Mouse (Mus musculus) liver, embryonic 14.5 days (tissue): ENCODE data around the gene Fgfr2. TPM values are rescaled to one million over a fixed set of nuclear protein-coding genes. Genes with fewer than 3 reads are reported as not detected.

Experiments used
- ATAC-seq: fragments of 200-750 bp; cut with Nextera tagmentation; 2 replicates; pipeline ENCODE4 v1.8.0; 2017; ENCODE audit warnings: moderate number of reproducible peaks, mild to moderate bottlenecking, moderate library complexity; ENCODE audit not compliant: insufficient read depth
- DNase-seq, 3 experiments: peaks; one replicate each; pipeline ENCODE4 v3.0.0-alpha.2; 2012 to 2013; ENCODE audit warnings: low read depth in 3 of 3, low spot score in 3 of 3
- H3K27ac ChIP-seq: fragments of 300-500 bp; sonication (generic); 2 replicates; pipeline ENCODE4 v1.5.1; 2014; ENCODE audit warnings: moderate library complexity, mild to moderate bottlenecking, control low read depth, inconsistent platforms
- H3K27me3 ChIP-seq: fragments of 300-500 bp; sonication (generic); 2 replicates; pipeline ENCODE4 v1.6.1; 2014; ENCODE audit warnings: mild to moderate bottlenecking, low read length, moderate library complexity; ENCODE audit not compliant: control insufficient read depth, insufficient read depth
- H3K36me3 ChIP-seq: fragments of 300-500 bp; sonication (generic); replicated peaks from 2 replicates; pipeline ENCODE4 v1.6.1; 2014; ENCODE audit warnings: low read depth; ENCODE audit not compliant: control insufficient read depth, insufficient read depth
- H3K4me1 ChIP-seq, 2 experiments: fragments of 200-500 bp in 1 of 2; fragments of 300-500 bp in 1 of 2; sonication (generic) in 1 of 2; replicated peaks; 2 replicates each; pipeline ENCODE4 v1.6.1; 2012 to 2014; ENCODE audit warnings: antibody characterized with exemption in 1 of 2, inconsistent platforms in 1 of 2, low read length in 1 of 2; ENCODE audit not compliant: control insufficient read depth in 2 of 2, insufficient read depth in 2 of 2
- H3K4me2 ChIP-seq: fragments of 300-500 bp; sonication (generic); 2 replicates; pipeline ENCODE4 v1.6.1; 2014; ENCODE audit warnings: low read depth, mild to moderate bottlenecking, control low read depth, moderate library complexity
- H3K4me3 ChIP-seq, 2 experiments: fragments of 200-500 bp in 1 of 2; fragments of 300-500 bp in 1 of 2; sonication (generic) in 1 of 2; 2 replicates each; pipeline ENCODE4 v1.5.1; 2012 to 2014; ENCODE audit warnings: low read depth in 2 of 2, low read length in 2 of 2, mild to moderate bottlenecking in 2 of 2, control low read depth in 1 of 2, inconsistent platforms in 1 of 2, moderate library complexity in 1 of 2; ENCODE audit not compliant: insufficient read depth in 1 of 2
- H3K9ac ChIP-seq: fragments of 300-500 bp; sonication (generic); replicated peaks from 2 replicates; pipeline ENCODE4 v1.6.1; 2014; ENCODE audit warnings: mild to moderate bottlenecking, control low read depth, moderate library complexity
- H3K9me3 ChIP-seq: fragments of 300-500 bp; sonication (generic); 2 replicates; pipeline ENCODE4 v1.6.1; 2016; ENCODE audit warnings: low read length, mixed read lengths; ENCODE audit not compliant: control insufficient read depth
- CTCF ChIP-seq: IDR thresholded peaks from 2 replicates; pipeline ENCODE4 v1.5.1; 2016; ENCODE audit warnings: antibody characterized with exemption, low read depth, control low read depth
- EP300 ChIP-seq: IDR thresholded peaks from 2 replicates; pipeline ENCODE4 v1.6.1; 2016; ENCODE audit warnings: antibody characterized with exemption, low read depth
- WGBS: fragments of 180-500 bp; shearing (Covaris S2); extraction: QIAGEN DNeasy Blood & Tissue Kit; methylation state at CpG from one replicate; pipeline ENCODE4 v1.1.7; 2014; ENCODE audit not compliant: insufficient replicate concordance; 5-methylcytosine and 5-hydroxymethylcytosine counted together
- polyA plus RNA-seq, 2 experiments: library from polyadenylated mRNA; depleted of rRNA in 1 of 2; stranded (reverse) in 1 of 2; unstranded in 1 of 2; fragments of >200 nt; fragmentation: Nextera tagmentation in 1 of 2; extraction: Ambion mirVana in 1 of 2; gene quantifications; 2 replicates each; pipeline versions ENCODE4 v1.2.1 to v1.2.3; 2012 to 2014

Gene Fgfr2
- polyA plus RNA-seq, 2 experiments, result 7.9 to 8.8 TPM

DNA sequence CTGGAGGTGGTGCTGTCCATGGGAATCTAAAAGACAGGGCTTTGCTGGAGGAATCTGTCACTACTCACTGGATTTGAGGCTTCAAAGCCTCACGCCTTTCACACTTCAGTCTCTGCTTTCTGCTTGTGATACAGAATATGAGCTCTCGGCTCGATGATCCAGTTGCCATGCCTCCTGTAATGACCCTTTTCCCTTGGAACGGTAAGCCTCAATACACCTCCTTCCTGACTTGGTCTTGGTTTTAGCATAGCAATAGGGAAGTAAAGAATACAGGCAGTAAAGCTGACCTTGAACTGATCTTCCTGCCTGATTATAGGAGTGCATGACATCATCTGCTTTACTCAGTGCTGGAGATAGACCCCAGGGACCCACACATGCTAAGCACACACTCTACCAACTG is 1017.8 kb downstream of the Fgfr2 start:
- WGBS, result 55% methylated on average over 4 of the region's 4 CpGs
- Histone ChIP-seq H3K9me3 (no peaks in the 10 kb centered on the region), H3K4me3 (no peak overlapping the region), H3K4me1 (no peaks in the 10 kb centered on the region), H3K9ac (no peak overlapping the region), H3K27ac (no peak overlapping the region), H3K36me3 (no peaks in the 10 kb centered on the region), H3K4me2 (no peak overlapping the region), H3K27me3 (no peaks in the 10 kb centered on the region)
- DNase-seq, result no peak
- TF ChIP-seq CTCF (no peak), EP300 (no peak)
- no peak for ATAC-seq

DNA sequence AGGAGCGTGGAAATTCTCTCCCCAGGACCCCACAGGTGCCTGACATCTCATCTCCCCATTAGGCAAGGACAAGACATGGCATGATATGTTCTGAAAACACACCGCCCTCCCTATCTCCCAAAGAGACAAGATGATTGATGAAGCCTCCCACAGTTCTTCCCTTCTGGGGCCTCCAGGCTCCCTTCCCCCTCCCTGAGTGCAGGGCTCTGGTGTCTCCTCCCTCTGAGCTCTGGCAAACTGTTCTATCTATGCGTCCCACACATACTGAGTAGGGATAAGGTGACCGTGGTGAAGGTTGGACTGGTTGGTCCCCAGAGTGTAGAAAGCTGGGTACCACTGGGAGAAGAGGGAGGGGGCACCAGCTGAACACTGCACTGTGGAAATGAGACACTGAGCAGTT is 1024.7 kb downstream of the Fgfr2 start:
- WGBS, result 46% methylated on average over 4 of the region's 4 CpGs
- ATAC-seq, result no peak

DNA sequence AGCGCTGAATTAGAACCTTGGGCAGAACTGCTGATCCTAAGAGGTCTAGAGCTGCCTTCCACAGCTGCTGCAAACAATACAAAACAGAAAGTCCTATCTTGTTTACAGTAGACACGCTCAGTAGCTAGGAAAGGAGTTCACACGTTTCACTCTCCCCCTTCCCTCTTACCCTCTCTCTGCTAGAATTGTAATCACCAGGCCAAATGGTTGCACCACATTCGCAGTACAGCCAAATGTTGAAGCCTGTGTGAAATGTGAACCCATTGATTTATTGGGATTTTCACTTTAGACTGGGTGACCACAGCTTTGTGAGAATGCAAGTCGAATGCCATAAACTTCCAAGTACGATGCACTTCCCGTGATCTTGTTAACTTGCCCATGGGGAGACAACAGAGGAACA is 1028.5 kb downstream of the Fgfr2 start:
- H3K4me1 ChIP-seq, result no peaks in the 10 kb centered on the region
- ATAC-seq, result no peak
- 45% methylated on average over 7 of the region's 7 CpGs for WGBS

More for the DNA sequence above, 1024.7 kb downstream of the Fgfr2 start:
- Histone ChIP-seq H3K4me3 (no peak overlapping the region), H3K4me1 (no peaks in the 10 kb centered on the region), H3K36me3 (no peaks in the 10 kb centered on the region), H3K27ac (no peak overlapping the region), H3K27me3 (no peaks in the 10 kb centered on the region), H3K4me2 (no peak overlapping the region), H3K9ac (no peak overlapping the region), H3K9me3 (no peaks in the 10 kb centered on the region)
- DNase-seq, result no peak
- TF ChIP-seq EP300 (no peak), CTCF (no peak)

GRCm38 (mm10) chr7:132091551-132091950 is 1031.6 kb downstream of the Fgfr2 start:
- no peak overlapping the region for H3K4me2 ChIP-seq
- H3K27ac ChIP-seq, result no peak overlapping the region
- no peaks in the 10 kb centered on the region; the same call in 1 of the 2 replicates for H3K27me3 ChIP-seq
- DNase-seq, result no peak
- no peaks in the 10 kb centered on the region for H3K36me3 ChIP-seq
- no peaks in the 10 kb centered on the region for H3K4me1 ChIP-seq
- H3K4me3 ChIP-seq, result no peak overlapping the region
- 70% methylated on average over 7 of the region's 7 CpGs for WGBS
- H3K9ac ChIP-seq, result no peak overlapping the region
- ATAC-seq, result no peak
- H3K9me3 ChIP-seq, result no peaks in the 10 kb centered on the region
- TF ChIP-seq CTCF, result no peak

More for the DNA sequence above, 1028.5 kb downstream of the Fgfr2 start:
- no peak for DNase-seq
- Histone ChIP-seq H3K27me3 (no peaks in the 10 kb centered on the region), H3K9ac (no peak overlapping the region), H3K4me2 (no peak overlapping the region), H3K4me3 (no peak overlapping the region), H3K27ac (no peak overlapping the region), H3K9me3 (no peaks in the 10 kb centered on the region), H3K36me3 (no peaks in the 10 kb centered on the region)
- TF ChIP-seq EP300 (no peak), CTCF (no peak)

- TF ChIP-seq CTCF (no peak), EP300 (no peak)
- H3K9me3 ChIP-seq, result no peaks in the 10 kb centered on the region
- H3K4me2 ChIP-seq, result no peak overlapping the region
- H3K9ac ChIP-seq, result no peak overlapping the region
- ATAC-seq (no peak), DNase-seq (no peak)
- no peaks in the 10 kb centered on the region for H3K4me1 ChIP-seq
- H3K27me3 ChIP-seq, result no peaks in the 10 kb centered on the region; the same call in 1 of the 2 replicates
- H3K36me3 ChIP-seq, result no peaks in the 10 kb centered on the region
- WGBS, result 50% methylated on average over 6 of the region's 6 CpGs
- no peak overlapping the region for H3K27ac ChIP-seq
- no peak overlapping the region for H3K4me3 ChIP-seq
Observed at GRCm38 (mm10) chr7:132088606-132089005, 1034.5 kb downstream of the Fgfr2 start.
